Mouse (Mus musculus): ENCODE data around the gene Ggct.

- TF ChIP-seq POLR2A (IDR thresholded peaks at IDR 0.05; ENCODE audit: extremely low read depth, insufficient read depth, low read length) (no peak), CTCF (IDR thresholded peaks at IDR 0.05; ENCODE audit: low read depth, low read length) (no peak)
These were observed 15.7 kb upstream of the Ggct start for GRCm38 (mm10) chr6:55008401-55008800.
